Comparison of ENCODE assay signal across 20 mouse cellular contexts in the genomic region with DNA sequence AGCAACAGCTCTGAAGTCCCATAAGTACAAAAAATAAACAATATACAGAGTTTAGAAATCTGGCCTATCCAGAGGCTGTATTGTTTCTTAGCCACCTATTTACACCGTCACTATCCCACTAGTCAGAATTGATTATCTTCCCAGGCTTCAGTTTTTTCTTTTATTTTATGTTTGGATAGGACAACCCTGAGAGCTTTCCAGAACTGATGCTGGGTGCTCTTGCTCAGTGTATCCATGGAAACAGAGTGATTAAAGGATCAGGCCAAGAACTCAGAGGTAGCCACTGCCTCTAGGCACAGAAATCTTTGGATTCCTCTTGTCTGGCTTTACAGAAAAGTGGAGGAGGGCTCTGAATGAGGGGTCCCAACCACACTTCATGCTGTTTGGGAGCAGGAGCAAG. TPM values are rescaled to one million over a fixed set of nuclear protein-coding genes. Genes with fewer than 3 reads are reported as not detected.
DNase-seq lines count a peak whose midpoint lies in the region; ATAC-seq and TF ChIP-seq lines count a peak whose summit lies in the region.
"Had no signal": no experiment of that assay in that cellular context is flagged by ENCODE, and none has a peak within 500 bp of the region (broad histone marks: within the 10 kb centered on the region; RNA-seq: fewer than 3 reads in every experiment).

No protein-coding gene starts in this region.

- H3K9ac ChIP-seq in forebrain, embryonic 14.5 days (ENCODE audit: low read length) = no peak overlapping the region
- H3K9ac ChIP-seq in forebrain, embryonic 11.5 days (ENCODE audit: low read length) = no peak overlapping the region
- H3K9ac ChIP-seq in lung, embryonic 14.5 days = no peak overlapping the region
- no peak overlapping the region for H3K9ac ChIP-seq in midbrain, embryonic 13.5 days (replicated peaks)
- no peak overlapping the region for H3K9ac ChIP-seq in midbrain, postnatal 0 days (replicated peaks; ENCODE audit: low read length, poor library complexity, severe bottlenecking)
- H3K9ac ChIP-seq: heart, embryonic 12.5 days had no signal

- peak; percentile 19 for DNase-seq in forebrain, embryonic 14.5 days (ENCODE audit: low spot score)
- no peak for DNase-seq in forebrain, embryonic 11.5 days (ENCODE audit: low spot score)
- DNase-seq in lung, embryonic 14.5 days = no peak
- DNase-seq in lung, postnatal 4 days = no peak
- DNase-seq in midbrain, postnatal 0 days (ENCODE audit: low spot score) = peak; percentile 37
- DNase-seq in cerebellum, adult 9-11 months = no peak
- DNase-seq: adrenal gland, postnatal 14 days; cerebellum, adult 2 months; cerebellum, postnatal 14 days; gastrocnemius, postnatal 14 days; heart, adult 2 months had no signal

- no peaks in the 10 kb centered on the region for H3K36me3 ChIP-seq in forebrain, embryonic 14.5 days (ENCODE audit: control insufficient read depth, insufficient read depth, low read length)
- no peaks in the 10 kb centered on the region for H3K36me3 ChIP-seq in forebrain, embryonic 11.5 days (ENCODE audit: control insufficient read depth, insufficient read depth, low read length)
- no peaks in the 10 kb centered on the region for H3K36me3 ChIP-seq in lung, embryonic 14.5 days (ENCODE audit: insufficient read depth)
- H3K36me3 ChIP-seq in midbrain, embryonic 13.5 days = no peaks in the 10 kb centered on the region
- no peaks in the 10 kb centered on the region for H3K36me3 ChIP-seq in midbrain, postnatal 0 days (ENCODE audit: insufficient read depth, low read length)
- H3K36me3 ChIP-seq: heart, embryonic 12.5 days; hindbrain, embryonic 10.5 days had no signal

- WGBS in forebrain, embryonic 14.5 days = 43% methylated on average over 1 of the region's 1 CpGs
- 64% methylated on average over 1 of the region's 1 CpGs for WGBS in forebrain, embryonic 11.5 days
- WGBS in lung, embryonic 14.5 days = 56% methylated on average over 1 of the region's 1 CpGs
- 35% methylated on average over 1 of the region's 1 CpGs for WGBS in midbrain, embryonic 13.5 days
- 24% methylated on average over 1 of the region's 1 CpGs for WGBS in midbrain, postnatal 0 days

- TF ChIP-seq CTCF in lung, embryonic 14.5 days (IDR thresholded peaks at IDR 0.05; ENCODE audit: low read depth) = no peak
- no peak for TF ChIP-seq CTCF in midbrain, postnatal 0 days (IDR thresholded peaks at IDR 0.05)

- ATAC-seq in forebrain, embryonic 14.5 days = no peak
- ATAC-seq in forebrain, embryonic 11.5 days (replicated peaks; ENCODE audit: low FRiP score) = no peak
- ATAC-seq in lung, embryonic 14.5 days (ENCODE audit: insufficient read depth) = 0 out of 2 replicates have a peak, but pooled peaks have one; percentile 25
- peak; percentile 66; the same call in 1 of the 2 replicates for ATAC-seq in midbrain, embryonic 13.5 days
- no peak for ATAC-seq in midbrain, postnatal 0 days (ENCODE audit: low FRiP score)
- ATAC-seq: activated CD4-positive, CD25-positive, alpha-beta regulatory T cell, adult 4 months; hindbrain, embryonic 16.5 days; inflammation-experienced regulatory T-cells, adult 6 months; intestine, postnatal 0 days; Patski had no signal

- no peaks in the 10 kb centered on the region for H3K27me3 ChIP-seq in forebrain, embryonic 14.5 days (replicated peaks; ENCODE audit: control insufficient read depth, insufficient read depth, low read length)
- no peaks in the 10 kb centered on the region for H3K27me3 ChIP-seq in forebrain, embryonic 11.5 days (ENCODE audit: control insufficient read depth, insufficient read depth, low read length)
- H3K27me3 ChIP-seq in lung, embryonic 14.5 days (ENCODE audit: insufficient read depth, low read length) = no peaks in the 10 kb centered on the region
- no peaks in the 10 kb centered on the region for H3K27me3 ChIP-seq in midbrain, embryonic 13.5 days
- no peaks in the 10 kb centered on the region for H3K27me3 ChIP-seq in midbrain, postnatal 0 days (ENCODE audit: insufficient read depth, low read length)
- H3K27me3 ChIP-seq: CH12.LX; heart, embryonic 12.5 days; Patski had no signal

- H3K9me3 ChIP-seq in forebrain, embryonic 14.5 days (replicated peaks; ENCODE audit: control insufficient read depth, low read length) = no peaks in the 10 kb centered on the region
- H3K9me3 ChIP-seq in forebrain, embryonic 11.5 days (ENCODE audit: control insufficient read depth, low read length) = no peaks in the 10 kb centered on the region
- H3K9me3 ChIP-seq in lung, embryonic 14.5 days (ENCODE audit: low read depth, low read length) = no peaks in the 10 kb centered on the region
- no peaks in the 10 kb centered on the region for H3K9me3 ChIP-seq in midbrain, embryonic 13.5 days
- no peaks in the 10 kb centered on the region for H3K9me3 ChIP-seq in midbrain, postnatal 0 days (ENCODE audit: low read length)
- H3K9me3 ChIP-seq: hindbrain, embryonic 10.5 days had no signal

- no peak overlapping the region for H3K27ac ChIP-seq in forebrain, embryonic 14.5 days (ENCODE audit: low read depth, low read length)
- H3K27ac ChIP-seq in forebrain, embryonic 11.5 days (ENCODE audit: low read depth, low read length) = no peak overlapping the region
- no peak overlapping the region for H3K27ac ChIP-seq in lung, embryonic 14.5 days (ENCODE audit: low read depth)
- H3K27ac ChIP-seq in midbrain, embryonic 13.5 days = no peak overlapping the region
- H3K27ac ChIP-seq in midbrain, postnatal 0 days (ENCODE audit: low read depth, low read length) = no peak overlapping the region
- H3K27ac ChIP-seq: heart, adult 2 months; hindbrain, embryonic 10.5 days had no signal

- no peaks in the 10 kb centered on the region for H3K4me1 ChIP-seq in forebrain, embryonic 14.5 days (ENCODE audit: control insufficient read depth, insufficient read depth, low read length)
- no peaks in the 10 kb centered on the region for H3K4me1 ChIP-seq in forebrain, embryonic 11.5 days (replicated peaks; ENCODE audit: control insufficient read depth, insufficient read depth, low read length)
- peaks cover 4% of the 10 kb centered on the region; the same call in 1 of the 2 replicates for H3K4me1 ChIP-seq in lung, embryonic 14.5 days (ENCODE audit: insufficient read depth)
- peaks cover 7% of the 10 kb centered on the region; the same call in 1 of the 2 replicates for H3K4me1 ChIP-seq in midbrain, embryonic 13.5 days (replicated peaks)
- no peaks in the 10 kb centered on the region for H3K4me1 ChIP-seq in midbrain, postnatal 0 days (ENCODE audit: insufficient read depth, low read length)
- H3K4me1 ChIP-seq: heart, embryonic 12.5 days; hindbrain, embryonic 10.5 days had no signal

- H3K4me3 ChIP-seq in forebrain, embryonic 14.5 days (ENCODE audit: low read depth, low read length) = no peak overlapping the region
- H3K4me3 ChIP-seq in forebrain, embryonic 11.5 days (ENCODE audit: low read depth, low read length) = no peak overlapping the region
- H3K4me3 ChIP-seq in lung, embryonic 14.5 days (ENCODE audit: low read depth, low read length) = no peak overlapping the region
- H3K4me3 ChIP-seq in midbrain, embryonic 13.5 days (replicated peaks) = no peak overlapping the region
- H3K4me3 ChIP-seq in midbrain, postnatal 0 days (ENCODE audit: low read depth, low read length) = no peak overlapping the region
- H3K4me3 ChIP-seq: heart, adult 2 months; heart, embryonic 12.5 days; hindbrain, embryonic 10.5 days had no signal

- no peak overlapping the region for H3K4me2 ChIP-seq in forebrain, embryonic 14.5 days (ENCODE audit: low read length)
- no peak overlapping the region for H3K4me2 ChIP-seq in forebrain, embryonic 11.5 days (ENCODE audit: low read depth, low read length, severe bottlenecking)
- H3K4me2 ChIP-seq in lung, embryonic 14.5 days = no peak overlapping the region
- no peak overlapping the region for H3K4me2 ChIP-seq in midbrain, embryonic 13.5 days (replicated peaks)
- H3K4me2 ChIP-seq in midbrain, postnatal 0 days (ENCODE audit: low read depth, low read length, poor library complexity, severe bottlenecking) = no peak overlapping the region
- H3K4me2 ChIP-seq: heart, embryonic 12.5 days had no signal

RNA-seq across cellular contexts. Expression of gene Lmcd1, which starts 55.3 kb away (rescaled TPM):
- polyA plus RNA-seq in forebrain, embryonic 14.5 days (2014; fragmentation: Nextera tagmentation; extraction: Ambion mirVana) = 16.2 and 16.7 TPM in 2 replicates
- 3.4 and 3.9 TPM in 2 replicates for polyA plus RNA-seq in forebrain, embryonic 11.5 days (2014; fragmentation: Nextera tagmentation; extraction: Ambion mirVana)
- 31.7 and 37.1 TPM in 2 replicates for polyA plus RNA-seq in lung, embryonic 14.5 days (2014; fragmentation: Nextera tagmentation; extraction: Ambion mirVana)
- polyA plus RNA-seq in midbrain, embryonic 13.5 days (2015; fragmentation: Nextera tagmentation; extraction: Ambion mirVana) = 12.3 and 17.5 TPM in 2 replicates
- 9.5 and 10.1 TPM in 2 replicates for total RNA-seq in midbrain, postnatal 0 days (2014; rRNA removed)
- polyA plus RNA-seq in midbrain, postnatal 0 days (2015; fragmentation: Nextera tagmentation; extraction: Ambion mirVana) = 6.3 and 7.6 TPM in 2 replicates
- polyA plus RNA-seq: activated CD4-positive, CD25-positive, alpha-beta regulatory T cell, adult 4 months; inflammation-experienced regulatory T-cells, adult 6 months had no signal

Comparison
In these comparisons a context has a peak if more than half of its experiments do, and no peak if none do; other contexts are left out.
1. ATAC-seq: peak in lung, embryonic 14.5 days (single experiment) and midbrain, embryonic 13.5 days (single experiment); none in forebrain, embryonic 14.5 days (single experiment), forebrain, embryonic 11.5 days (single experiment) and midbrain, postnatal 0 days (single experiment).
2. DNase-seq: peak in forebrain, embryonic 14.5 days (single experiment) and midbrain, postnatal 0 days (single experiment); none in forebrain, embryonic 11.5 days (single experiment), lung, embryonic 14.5 days (single experiment), lung, postnatal 4 days (0 of 2) and cerebellum, adult 9-11 months (single experiment).